Mouse (Mus musculus) heart, embryonic 15.5 days (tissue): ENCODE measurements around the gene Gm10273. TPM values are rescaled to one million over a fixed set of nuclear protein-coding genes. Genes with fewer than 3 reads are reported as not detected.
"Not testable (repeated sequence)": the region's sequence is repeated elsewhere in the genome, so short reads cannot be mapped to it uniquely, and the experiment has no call there.

Source experiments
- ATAC-seq: fragments of 200-750 bp; cut with Nextera tagmentation; replicated peaks from 2 replicates; pipeline ENCODE4 v1.8.0; 2017; ENCODE audit warnings: low read depth, moderate TSS enrichment; ENCODE audit not compliant: insufficient number of reproducible peaks, insufficient read depth, low FRiP score
- H3K27ac ChIP-seq: fragments of 300-500 bp; sonication (generic); 2 replicates; pipeline ENCODE4 v1.5.1; 2015; ENCODE audit warnings: mild to moderate bottlenecking, inconsistent platforms
- H3K27me3 ChIP-seq: fragments of 300-500 bp; sonication (generic); 2 replicates; pipeline ENCODE4 v1.6.1; 2015; ENCODE audit warnings: inconsistent platforms
- H3K36me3 ChIP-seq: fragments of 300-500 bp; sonication (generic); 2 replicates; pipeline ENCODE4 v1.6.1; 2015; ENCODE audit warnings: mild to moderate bottlenecking, inconsistent platforms
- H3K4me1 ChIP-seq: fragments of 300-500 bp; sonication (generic); replicated peaks from 2 replicates; pipeline ENCODE4 v1.6.1; 2015; ENCODE audit warnings: inconsistent platforms
- H3K4me2 ChIP-seq: fragments of 300-500 bp; sonication (generic); 2 replicates; pipeline ENCODE4 v1.6.1; 2015; ENCODE audit warnings: inconsistent platforms, mild to moderate bottlenecking, moderate library complexity
- H3K4me3 ChIP-seq: fragments of 300-500 bp; sonication (generic); 2 replicates; pipeline ENCODE4 v1.5.1; 2015; ENCODE audit warnings: mild to moderate bottlenecking, inconsistent platforms
- H3K9ac ChIP-seq: fragments of 300-500 bp; sonication (generic); 2 replicates; pipeline ENCODE4 v1.6.1; 2015; ENCODE audit warnings: mild to moderate bottlenecking, inconsistent platforms
- H3K9me3 ChIP-seq: fragments of 300-500 bp; sonication (generic); replicated peaks from 2 replicates; pipeline ENCODE4 v1.6.1; 2016; ENCODE audit warnings: inconsistent platforms
- WGBS: fragments of 180-500 bp; shearing (Covaris S2); methylation state at CpG from one replicate; pipeline ENCODE4 v1.1.7; 2015; ENCODE audit warnings: mixed read lengths; 5-methylcytosine and 5-hydroxymethylcytosine counted together
- polyA plus RNA-seq: library from polyadenylated mRNA; unstranded; fragments of >200 nt; fragmentation: Nextera tagmentation; extraction: Ambion mirVana; gene quantifications from 2 replicates; pipeline ENCODE4 v1.2.1, GENCODE M21; 2015

Gm10273 gene
- polyA plus RNA-seq, 1 experiment from 2014 or later: 1.3 TPM

GRCm38 (mm10) chr10:59367206-59367605 is 28.2 kb upstream of the Gm10273 start:
- H3K27ac ChIP-seq: no peak overlapping the region
- no peak overlapping the region for H3K4me2 ChIP-seq
- H3K36me3 ChIP-seq: peaks cover 71% of the 10 kb centered on the region
- H3K9me3 ChIP-seq: no peaks in the 10 kb centered on the region
- no peak overlapping the region for H3K9ac ChIP-seq
- no peaks in the 10 kb centered on the region for H3K27me3 ChIP-seq
- no peak overlapping the region for H3K4me3 ChIP-seq
- 71% methylated on average over 4 of the region's 4 CpGs for WGBS
- no peak for ATAC-seq
- no peaks in the 10 kb centered on the region for H3K4me1 ChIP-seq

GRCm38 (mm10) chr10:59368729-59369128 is 26.7 kb upstream of the Gm10273 start:
- Histone ChIP-seq H3K4me3 (no peak overlapping the region), H3K9me3 (no peaks in the 10 kb centered on the region), H3K36me3 (peaks cover 68% of the 10 kb centered on the region), H3K27me3 (no peaks in the 10 kb centered on the region), H3K4me1 (no peaks in the 10 kb centered on the region), H3K27ac (no peak overlapping the region), H3K4me2 (no peak overlapping the region), H3K9ac (no peak overlapping the region)
- 89% methylated on average over 8 of the region's 8 CpGs for WGBS
- no peak for ATAC-seq

- no peak overlapping the region for H3K27ac ChIP-seq
- H3K9me3 ChIP-seq: no peaks in the 10 kb centered on the region
- H3K4me1 ChIP-seq: no peaks in the 10 kb centered on the region
- no peak overlapping the region for H3K4me3 ChIP-seq
- H3K27me3 ChIP-seq: no peaks in the 10 kb centered on the region
- H3K4me2 ChIP-seq: no peak overlapping the region
- H3K36me3 ChIP-seq: peaks cover 67% of the 10 kb centered on the region
- 86% methylated on average over 9 of the region's 9 CpGs for WGBS
- H3K9ac ChIP-seq: no peak overlapping the region
- ATAC-seq: no peak
Observed at GRCm38 (mm10) chr10:59369426-59369825, 26.0 kb upstream of the Gm10273 start.

- H3K27me3 ChIP-seq: no peaks in the 10 kb centered on the region
- H3K36me3 ChIP-seq: peaks cover 13% of the 10 kb centered on the region; the same call in 1 of the 2 replicates
- no peak overlapping the region for H3K9ac ChIP-seq
- no peak overlapping the region for H3K4me3 ChIP-seq
- no peak overlapping the region for H3K4me2 ChIP-seq
- no peak overlapping the region for H3K27ac ChIP-seq
- H3K4me1 ChIP-seq: peaks cover 9% of the 10 kb centered on the region
- H3K9me3 ChIP-seq: no peaks in the 10 kb centered on the region
- WGBS: 81% methylated on average over 10 of the region's 10 CpGs
- ATAC-seq: no peak
Observed at GRCm38 (mm10) chr10:59377906-59378305, 17.5 kb upstream of the Gm10273 start.

GRCm38 (mm10) chr10:59378728-59379127 is 16.7 kb upstream of the Gm10273 start:
- H3K4me2 ChIP-seq: no peak overlapping the region
- H3K4me3 ChIP-seq: no peak overlapping the region
- no peak for ATAC-seq
- 87% methylated on average over 4 of the region's 4 CpGs for WGBS
- H3K4me1 ChIP-seq: peaks cover 9% of the 10 kb centered on the region
- H3K9ac ChIP-seq: no peak overlapping the region
- no peaks in the 10 kb centered on the region for H3K9me3 ChIP-seq
- no peak overlapping the region for H3K27ac ChIP-seq
- H3K27me3 ChIP-seq: no peaks in the 10 kb centered on the region
- H3K36me3 ChIP-seq: 0 out of 2 replicates have a peak, but pooled peaks cover 6% of the 10 kb centered on the region

- H3K27me3 ChIP-seq: no peaks in the 10 kb centered on the region
- H3K9ac ChIP-seq: no peak overlapping the region
- no peaks in the 10 kb centered on the region for H3K9me3 ChIP-seq
- H3K4me2 ChIP-seq: no peak overlapping the region
- no peak overlapping the region for H3K4me3 ChIP-seq
- no peak; the same call in 1 of the 2 replicates for ATAC-seq
- H3K4me1 ChIP-seq: peaks cover 9% of the 10 kb centered on the region
- WGBS: 14% methylated on average over 3 of the region's 3 CpGs
- no peak overlapping the region for H3K27ac ChIP-seq
- H3K36me3 ChIP-seq: no peaks in the 10 kb centered on the region
Observed at GRCm38 (mm10) chr10:59379927-59380326, 15.5 kb upstream of the Gm10273 start.

- ATAC-seq: no peak; the same call in 1 of the 2 replicates
- Histone ChIP-seq H3K27me3 (no peaks in the 10 kb centered on the region), H3K4me3 (no peak overlapping the region), H3K4me1 (peaks cover 9% of the 10 kb centered on the region), H3K9ac (no peak overlapping the region), H3K36me3 (no peaks in the 10 kb centered on the region), H3K27ac (no peak overlapping the region), H3K9me3 (no peaks in the 10 kb centered on the region), H3K4me2 (no peak overlapping the region)
- 39% methylated on average over 2 of the region's 2 CpGs for WGBS
Observed at GRCm38 (mm10) chr10:59380411-59380821, 15.0 kb upstream of the Gm10273 start.

- H3K9me3 ChIP-seq, H3K4me1 ChIP-seq, H3K27me3 ChIP-seq, H3K27ac ChIP-seq, H3K4me2 ChIP-seq, ATAC-seq, H3K4me3 ChIP-seq, H3K36me3 ChIP-seq, H3K9ac ChIP-seq: not testable (repeated sequence)
- 76% methylated on average over 6 of the region's 10 CpGs for WGBS
Observed at GRCm38 (mm10) chr10:59381563-59381962, 13.9 kb upstream of the Gm10273 start.

- Histone ChIP-seq H3K4me1 (no peaks in the 10 kb centered on the region), H3K9ac (no peak overlapping the region), H3K27me3 (no peaks in the 10 kb centered on the region), H3K9me3 (peaks cover 5% of the 10 kb centered on the region; the same call in 1 of the 2 replicates), H3K27ac (no peak overlapping the region), H3K4me3 (no peak overlapping the region), H3K36me3 (no peaks in the 10 kb centered on the region), H3K4me2 (no peak overlapping the region)
- ATAC-seq: no peak
- 90% methylated on average over 8 of the region's 8 CpGs for WGBS
Observed at GRCm38 (mm10) chr10:59386951-59387350, 8.5 kb upstream of the Gm10273 start.

GRCm38 (mm10) chr10:59389652-59390051 is 5.8 kb upstream of the Gm10273 start:
- H3K4me3 ChIP-seq: no peak overlapping the region
- H3K9ac ChIP-seq: no peak overlapping the region
- H3K36me3 ChIP-seq: no peaks in the 10 kb centered on the region
- no peak for ATAC-seq
- no peak overlapping the region for H3K4me2 ChIP-seq
- no peaks in the 10 kb centered on the region for H3K27me3 ChIP-seq
- no peaks in the 10 kb centered on the region for H3K4me1 ChIP-seq
- H3K27ac ChIP-seq: no peak overlapping the region
- H3K9me3 ChIP-seq: peaks cover 5% of the 10 kb centered on the region; the same call in 1 of the 2 replicates
- WGBS: over 99% methylated on average over 3 of the region's 3 CpGs

GRCm38 (mm10) chr10:59391907-59392306 is 3.5 kb upstream of the Gm10273 start:
- ATAC-seq: no peak
- Histone ChIP-seq H3K4me1 (no peaks in the 10 kb centered on the region), H3K36me3 (no peaks in the 10 kb centered on the region), H3K9ac (no peak overlapping the region), H3K27me3 (no peaks in the 10 kb centered on the region), H3K9me3 (peaks cover 5% of the 10 kb centered on the region; the same call in 1 of the 2 replicates), H3K27ac (no peak overlapping the region), H3K4me3 (no peak overlapping the region), H3K4me2 (no peak overlapping the region)
- 22% methylated on average over 4 of the region's 4 CpGs for WGBS
